In the genomic region with DNA sequence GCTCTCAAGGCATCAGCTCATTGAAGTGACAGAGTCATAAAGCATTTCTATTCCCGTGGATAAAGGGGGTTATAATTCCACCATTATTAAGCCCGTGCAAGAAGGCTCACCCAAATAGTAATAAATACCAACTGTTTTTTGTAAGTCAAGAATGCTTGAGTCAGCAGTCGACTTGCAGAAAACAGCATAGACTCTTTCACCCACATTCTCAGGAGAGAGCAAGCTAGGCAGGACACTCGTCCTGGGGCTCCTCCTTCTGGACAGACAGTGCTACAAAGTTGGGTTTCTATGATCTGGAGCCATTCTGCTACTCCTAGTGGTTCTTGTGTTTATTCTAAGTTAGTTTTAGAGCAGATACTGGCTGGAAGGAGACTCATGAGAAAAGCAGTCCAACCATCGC, we compare ENCODE assay signal across 10 mouse cellular contexts. TPM values are rescaled to one million over a fixed set of nuclear protein-coding genes. Genes with fewer than 3 reads are reported as not detected.
DNase-seq lines count a peak whose midpoint lies in the region; ATAC-seq and TF ChIP-seq lines count a peak whose summit lies in the region.
"Had no signal": no experiment of that assay in that cellular context is flagged by ENCODE, and none has a peak within 500 bp of the region (broad histone marks: within the 10 kb centered on the region; RNA-seq: fewer than 3 reads in every experiment).

No protein-coding gene starts in this region.

- ATAC-seq in erythroblast, adult 5-6 weeks (replicated peaks; ENCODE audit: low FRiP score, poor library complexity, severe bottlenecking), result no peak

- H3K36me3 ChIP-seq in embryonic facial prominence, embryonic 10.5 days (replicated peaks), result no peaks in the 10 kb centered on the region
- H3K36me3 ChIP-seq: heart, embryonic 15.5 days; neural tube, embryonic 13.5 days had no signal

- H3K4me1 ChIP-seq in embryonic facial prominence, embryonic 10.5 days, result peaks cover 48% of the 10 kb centered on the region

- peak; percentile 78 for DNase-seq in urinary bladder, postnatal 14 days (ENCODE audit: low spot score)
- DNase-seq in urinary bladder, adult 2 months (ENCODE audit: low spot score), result no peak
- DNase-seq in embryonic facial prominence, embryonic 10.5 days (ENCODE audit: low spot score), result peak; percentile 43
- peak; percentile 58 for DNase-seq in kidney, adult 11 months
- peak; percentile 31 to 40 for DNase-seq in left cerebral cortex, adult 2 months (ENCODE audit: extremely low spot score in 1 of 2, low spot score in 2 of 2)
- DNase-seq in retina, postnatal 1 day, result peak; percentile 62
- DNase-seq in B cell, adult 2 months, result no peak

- peaks cover 27% of the 10 kb centered on the region for H3K27me3 ChIP-seq in embryonic facial prominence, embryonic 10.5 days (replicated peaks; ENCODE audit: low read depth, poor library complexity, severe bottlenecking)

- no peaks in the 10 kb centered on the region for H3K9me3 ChIP-seq in embryonic facial prominence, embryonic 10.5 days
- H3K9me3 ChIP-seq: heart, embryonic 15.5 days; neural tube, embryonic 13.5 days had no signal

- H3K27ac ChIP-seq in embryonic facial prominence, embryonic 10.5 days (replicated peaks), result no peak overlapping the region
- H3K27ac ChIP-seq in left cerebral cortex, adult 2 months, result no peak overlapping the region
- H3K27ac ChIP-seq: heart, embryonic 15.5 days; neural tube, embryonic 13.5 days had no signal

- WGBS in embryonic facial prominence, embryonic 10.5 days, result 44% methylated on average over 5 of the region's 5 CpGs

- no peak overlapping the region for H3K4me3 ChIP-seq in embryonic facial prominence, embryonic 10.5 days
- no peak overlapping the region for H3K4me3 ChIP-seq in left cerebral cortex, adult 2 months
- H3K4me3 ChIP-seq: heart, embryonic 15.5 days; neural tube, embryonic 13.5 days had no signal

- TF ChIP-seq CTCF in left cerebral cortex, adult 2 months (IDR thresholded peaks at IDR 0.05), result peak; percentile 74

- intact Hi-C loops in left cerebral cortex, adult 2 months (cut with DNase I), result loop anchor here (1.0 to 5.0 kb wide), 2 partner anchors 72 to 136 kb away; no protein-coding TSS in a partner anchor

RNA-seq across cellular contexts. Expression of a gene that starts 24.4 kb away (rescaled TPM):
- not detected in 2 replicates for polyA plus RNA-seq in urinary bladder, adult 2 months (2012; rRNA removed)
- polyA plus RNA-seq in embryonic facial prominence, embryonic 10.5 days (2016; fragmentation: Nextera tagmentation; extraction: Ambion mirVana), result 0.10 and 0.22 TPM in 2 replicates
- not detected for total RNA-seq in left cerebral cortex, adult 2 months (2021)
- total RNA-seq in erythroblast, adult 5-6 weeks (2015; ENCODE audit: low replicate concordance), result not detected in 2 replicates
- total RNA-seq in erythroblast, adult 5-6 weeks (2017; ENCODE audit: low replicate concordance), result not detected in 2 replicates
- polyA plus RNA-seq: heart, embryonic 15.5 days; neural tube, embryonic 13.5 days had no signal

Comparison
In these comparisons a context has a peak if more than half of its experiments do, and no peak if none do; other contexts are left out.
1. DNase-seq: peak in urinary bladder, postnatal 14 days (single experiment), embryonic facial prominence, embryonic 10.5 days (single experiment), kidney, adult 11 months (single experiment), left cerebral cortex, adult 2 months (2 of 2) and retina, postnatal 1 day (single experiment); none in urinary bladder, adult 2 months (single experiment) and B cell, adult 2 months (0 of 2).